Comparison of ENCODE assay signal across 21 mouse cellular contexts in the genomic region with DNA sequence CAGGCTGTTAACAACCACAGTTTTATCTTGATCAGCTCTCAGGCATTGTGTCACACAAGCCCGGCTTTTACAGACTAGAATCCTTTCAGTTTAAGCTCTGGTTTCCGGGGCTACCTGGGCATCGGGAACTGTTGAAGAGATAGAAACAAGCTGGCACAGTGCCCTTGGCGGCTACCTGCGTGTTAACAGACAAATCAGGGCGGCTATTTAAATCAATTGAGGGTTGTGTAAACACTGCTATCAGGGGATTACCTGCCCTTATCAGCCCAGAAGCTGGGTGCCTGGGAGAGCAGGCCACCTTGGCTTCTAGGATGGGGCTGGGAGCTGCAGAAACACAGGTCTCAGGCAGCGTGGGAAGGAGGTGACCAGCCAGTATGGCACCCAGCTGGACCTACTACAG. TPM values are rescaled to one million over a fixed set of nuclear protein-coding genes. Genes with fewer than 3 reads are reported as not detected.
DNase-seq lines count a peak whose midpoint lies in the region; ATAC-seq and TF ChIP-seq lines count a peak whose summit lies in the region.
"Had no signal": no experiment of that assay in that cellular context is flagged by ENCODE, and none has a peak within 500 bp of the region (broad histone marks: within the 10 kb centered on the region; RNA-seq: fewer than 3 reads in every experiment).

No protein-coding gene starts in this region.

- H3K4me3 ChIP-seq in liver, adult 2 months (ENCODE audit: insufficient read depth, low read depth, low read length): no peak overlapping the region
- no peak overlapping the region for H3K4me3 ChIP-seq in liver, postnatal 0 days (ENCODE audit: low read depth, low read length)
- H3K4me3 ChIP-seq in intestine, embryonic 14.5 days (ENCODE audit: low read depth, low read length): no peak overlapping the region
- no peak overlapping the region for H3K4me3 ChIP-seq in intestine, embryonic 16.5 days (ENCODE audit: low read length)
- no peak overlapping the region for H3K4me3 ChIP-seq in forebrain, embryonic 15.5 days
- H3K4me3 ChIP-seq: embryonic facial prominence, embryonic 12.5 days; heart, embryonic 10.5 days; hindbrain, embryonic 12.5 days had no signal

- intact Hi-C loops in left cerebral cortex, postnatal 4 days (cut with DNase I): no loop called here

- peaks cover 23% of the 10 kb centered on the region for H3K4me1 ChIP-seq in liver, adult 2 months (ENCODE audit: control insufficient read depth, insufficient read depth, low read length)
- H3K4me1 ChIP-seq in liver, postnatal 0 days (ENCODE audit: insufficient read depth): peaks cover 25% of the 10 kb centered on the region
- 0 out of 2 replicates have a peak, but pooled peaks cover 2% of the 10 kb centered on the region for H3K4me1 ChIP-seq in intestine, embryonic 14.5 days (replicated peaks; ENCODE audit: control insufficient read depth, insufficient read depth, low read length)
- H3K4me1 ChIP-seq in intestine, embryonic 16.5 days (ENCODE audit: control insufficient read depth, insufficient read depth, low read length): no peaks in the 10 kb centered on the region
- no peaks in the 10 kb centered on the region for H3K4me1 ChIP-seq in forebrain, embryonic 15.5 days

- no peaks in the 10 kb centered on the region for H3K9me3 ChIP-seq in liver, postnatal 0 days (ENCODE audit: low read length)
- no peaks in the 10 kb centered on the region for H3K9me3 ChIP-seq in intestine, embryonic 14.5 days (ENCODE audit: control insufficient read depth, low read length)
- H3K9me3 ChIP-seq in intestine, embryonic 16.5 days (ENCODE audit: control insufficient read depth, low read length): no peaks in the 10 kb centered on the region
- H3K9me3 ChIP-seq in forebrain, embryonic 15.5 days: no peaks in the 10 kb centered on the region
- H3K9me3 ChIP-seq: embryonic facial prominence, embryonic 12.5 days; heart, embryonic 10.5 days; hindbrain, embryonic 12.5 days had no signal

- TF ChIP-seq POLR2A in liver, adult 2 months (IDR thresholded peaks at IDR 0.05; ENCODE audit: extremely low read depth, insufficient read depth, low read length): no peak

- 37% methylated on average over 7 of the region's 7 CpGs for WGBS in liver, adult 2 months
- 62% methylated on average over 7 of the region's 7 CpGs for WGBS in liver, postnatal 0 days (ENCODE audit: insufficient replicate concordance)
- WGBS in intestine, embryonic 14.5 days: 64% methylated on average over 7 of the region's 7 CpGs
- 60% methylated on average over 7 of the region's 7 CpGs for WGBS in intestine, embryonic 16.5 days
- 81% methylated on average over 7 of the region's 7 CpGs for WGBS in forebrain, embryonic 15.5 days

- no peak overlapping the region for H3K4me2 ChIP-seq in liver, postnatal 0 days (ENCODE audit: low read depth, low read length)
- H3K4me2 ChIP-seq in intestine, embryonic 14.5 days (ENCODE audit: low read length): no peak overlapping the region
- H3K4me2 ChIP-seq in intestine, embryonic 16.5 days (ENCODE audit: low read depth, low read length): no peak overlapping the region
- H3K4me2 ChIP-seq in forebrain, embryonic 15.5 days (replicated peaks): no peak overlapping the region
- H3K4me2 ChIP-seq: embryonic facial prominence, embryonic 12.5 days; hindbrain, embryonic 12.5 days had no signal

- no peak for ATAC-seq in liver, postnatal 0 days
- ATAC-seq in intestine, embryonic 14.5 days (replicated peaks; ENCODE audit: low FRiP score, low TSS enrichment, low read depth): 0 out of 2 replicates have a peak, but pooled peaks have one; percentile 26
- peak; percentile 80 for ATAC-seq in intestine, embryonic 16.5 days
- ATAC-seq in forebrain, embryonic 15.5 days (replicated peaks): no peak
- ATAC-seq: forebrain, embryonic 16.5 days; hindbrain, embryonic 16.5 days had no signal

- no peak for TF ChIP-seq CTCF in liver, adult 2 months (IDR thresholded peaks at IDR 0.05; ENCODE audit: low read depth, low read length)
- no peak for TF ChIP-seq CTCF in liver, postnatal 0 days (IDR thresholded peaks at IDR 0.05; ENCODE audit: low read depth)

- DNase-seq in liver, adult 2 months (ENCODE audit: extremely low read depth, low read depth, low spot score): peak; percentile 71
- no peak for DNase-seq in liver, postnatal 0 days
- no peak for DNase-seq in intestine, embryonic 14.5 days (ENCODE audit: low spot score)
- DNase-seq in left cerebral cortex, postnatal 4 days: no peak
- DNase-seq: adrenal gland, adult 2 months; cerebellum, adult 11 months; cerebellum, adult 8-10 months; cerebellum, postnatal 14 days; gastrocnemius, postnatal 36 days; heart, adult 18-20 months; heart, postnatal 10 days; heart, postnatal 4 days had no signal

- no peak overlapping the region for H3K9ac ChIP-seq in liver, adult 2 months (ENCODE audit: low read depth, low read length)
- H3K9ac ChIP-seq in liver, postnatal 0 days (replicated peaks): no peak overlapping the region
- no peak overlapping the region for H3K9ac ChIP-seq in intestine, embryonic 14.5 days (ENCODE audit: low read length)
- no peak overlapping the region for H3K9ac ChIP-seq in intestine, embryonic 16.5 days (ENCODE audit: low read depth, low read length)
- H3K9ac ChIP-seq in forebrain, embryonic 15.5 days (replicated peaks): no peak overlapping the region
- H3K9ac ChIP-seq: hindbrain, embryonic 12.5 days had no signal

- TF ChIP-seq EP300 in liver, postnatal 0 days (IDR thresholded peaks at IDR 0.05; ENCODE audit: low read depth): no peak

- H3K27me3 ChIP-seq in liver, adult 2 months (ENCODE audit: control insufficient read depth, insufficient read depth, low read length): no peaks in the 10 kb centered on the region
- no peaks in the 10 kb centered on the region for H3K27me3 ChIP-seq in liver, postnatal 0 days (ENCODE audit: insufficient read depth, low read length)
- no peaks in the 10 kb centered on the region for H3K27me3 ChIP-seq in intestine, embryonic 14.5 days (replicated peaks; ENCODE audit: control insufficient read depth, insufficient read depth, low read length)
- no peaks in the 10 kb centered on the region; the same call in 1 of the 2 replicates for H3K27me3 ChIP-seq in intestine, embryonic 16.5 days (replicated peaks; ENCODE audit: control insufficient read depth, insufficient read depth, low read length)
- H3K27me3 ChIP-seq in forebrain, embryonic 15.5 days: no peaks in the 10 kb centered on the region
- H3K27me3 ChIP-seq: embryonic facial prominence, embryonic 12.5 days; hindbrain, embryonic 12.5 days had no signal

- H3K36me3 ChIP-seq in liver, adult 2 months (ENCODE audit: control insufficient read depth, insufficient read depth, low read length): 0 out of 2 replicates have a peak, but pooled peaks cover 3% of the 10 kb centered on the region
- H3K36me3 ChIP-seq in liver, postnatal 0 days (replicated peaks; ENCODE audit: insufficient read depth, low read length): peaks cover 24% of the 10 kb centered on the region
- H3K36me3 ChIP-seq in intestine, embryonic 14.5 days (ENCODE audit: control insufficient read depth, insufficient read depth, low read length): peaks cover 38% of the 10 kb centered on the region
- peaks cover 2% of the 10 kb centered on the region; the same call in 1 of the 2 replicates for H3K36me3 ChIP-seq in intestine, embryonic 16.5 days (ENCODE audit: control insufficient read depth, insufficient read depth, low read length)
- no peaks in the 10 kb centered on the region for H3K36me3 ChIP-seq in forebrain, embryonic 15.5 days

- no peak overlapping the region for H3K27ac ChIP-seq in liver, adult 2 months (replicated peaks; ENCODE audit: insufficient read depth, low read depth, low read length)
- no peak overlapping the region for H3K27ac ChIP-seq in liver, postnatal 0 days (ENCODE audit: low read depth)
- no peak overlapping the region for H3K27ac ChIP-seq in intestine, embryonic 14.5 days (ENCODE audit: low read depth)
- no peak overlapping the region for H3K27ac ChIP-seq in intestine, embryonic 16.5 days (ENCODE audit: low read length)
- H3K27ac ChIP-seq in forebrain, embryonic 15.5 days (replicated peaks): no peak overlapping the region
- H3K27ac ChIP-seq: embryonic facial prominence, embryonic 12.5 days; heart, embryonic 10.5 days; hindbrain, embryonic 12.5 days had no signal

- H3K79me2 ChIP-seq in liver, adult 2 months (ENCODE audit: control insufficient read depth, insufficient read depth, low read length): peaks cover 21% of the 10 kb centered on the region

RNA-seq across cellular contexts. Expression of gene Gm20431, which starts 8.6 kb away (rescaled TPM):
- not detected in 2 replicates for total RNA-seq in liver, adult 2 months (2014; rRNA removed)
- polyA plus RNA-seq in liver, adult 2 months (2012; rRNA removed): 10.6 and 10.8 TPM in 2 replicates
- polyA plus RNA-seq in liver, postnatal 0 days (2015; fragmentation: Nextera tagmentation; extraction: Ambion mirVana): 1.7 and 2.4 TPM in 2 replicates
- polyA plus RNA-seq in intestine, embryonic 14.5 days (2014; fragmentation: Nextera tagmentation; extraction: Ambion mirVana): 6.1 and 7.7 TPM in 2 replicates
- polyA plus RNA-seq in intestine, embryonic 16.5 days (2015; fragmentation: Nextera tagmentation; extraction: Ambion mirVana): 2.0 and 3.2 TPM in 2 replicates
- 8.6 and 12.3 TPM in 2 replicates for polyA plus RNA-seq in forebrain, embryonic 15.5 days (2015; fragmentation: Nextera tagmentation; extraction: Ambion mirVana)
- 10 to 100 TPM; 30.8 to 32.7 TPM for total RNA-seq in left cerebral cortex, postnatal 4 days (2021)
- total RNA-seq: common myeloid progenitor, adult 5-6 weeks had no signal
- polyA plus RNA-seq: frontal cortex, adult 2 months had no signal

RNA-seq across cellular contexts. Expression of gene Ube2v1, which starts 20.8 kb away (rescaled TPM):
- total RNA-seq in liver, adult 2 months (2014; rRNA removed): 26.2 and 34.5 TPM in 2 replicates
- 69.9 and 75.2 TPM in 2 replicates for polyA plus RNA-seq in liver, adult 2 months (2012; rRNA removed)
- 122 TPM in 2 replicates for polyA plus RNA-seq in liver, postnatal 0 days (2015; fragmentation: Nextera tagmentation; extraction: Ambion mirVana)
- 254 and 279 TPM in 2 replicates for polyA plus RNA-seq in intestine, embryonic 14.5 days (2014; fragmentation: Nextera tagmentation; extraction: Ambion mirVana)
- 273 and 293 TPM in 2 replicates for polyA plus RNA-seq in intestine, embryonic 16.5 days (2015; fragmentation: Nextera tagmentation; extraction: Ambion mirVana)
- polyA plus RNA-seq in forebrain, embryonic 15.5 days (2015; fragmentation: Nextera tagmentation; extraction: Ambion mirVana): 267 and 269 TPM in 2 replicates
- 100 to 1,000 TPM; 217 TPM for total RNA-seq in left cerebral cortex, postnatal 4 days (2021)

RNA-seq across cellular contexts. Expression of gene Cebpb, which starts 36.0 kb away (rescaled TPM):
- 125 and 147 TPM in 2 replicates for total RNA-seq in liver, adult 2 months (2014; rRNA removed)
- 200 and 210 TPM in 2 replicates for polyA plus RNA-seq in liver, adult 2 months (2012; rRNA removed)
- 27.5 and 43.6 TPM in 2 replicates for polyA plus RNA-seq in liver, postnatal 0 days (2015; fragmentation: Nextera tagmentation; extraction: Ambion mirVana)
- 2.8 and 12.4 TPM in 2 replicates for polyA plus RNA-seq in intestine, embryonic 14.5 days (2014; fragmentation: Nextera tagmentation; extraction: Ambion mirVana)
- polyA plus RNA-seq in intestine, embryonic 16.5 days (2015; fragmentation: Nextera tagmentation; extraction: Ambion mirVana): 0.65 and 0.93 TPM in 2 replicates
- 1.6 and 1.8 TPM in 2 replicates for polyA plus RNA-seq in forebrain, embryonic 15.5 days (2015; fragmentation: Nextera tagmentation; extraction: Ambion mirVana)
- 1 to 10 TPM; 3.8 to 5.5 TPM for total RNA-seq in left cerebral cortex, postnatal 4 days (2021)

RNA-seq across cellular contexts. Expression of gene Tmem189, which starts 36.9 kb away (rescaled TPM):
- 4.8 and 5.8 TPM in 2 replicates for total RNA-seq in liver, adult 2 months (2014; rRNA removed)
- 19.6 and 24.8 TPM in 2 replicates for polyA plus RNA-seq in liver, adult 2 months (2012; rRNA removed)
- polyA plus RNA-seq in liver, postnatal 0 days (2015; fragmentation: Nextera tagmentation; extraction: Ambion mirVana): 9.8 and 10.1 TPM in 2 replicates
- polyA plus RNA-seq in intestine, embryonic 14.5 days (2014; fragmentation: Nextera tagmentation; extraction: Ambion mirVana): 35.1 and 42.0 TPM in 2 replicates
- 28.6 and 33.7 TPM in 2 replicates for polyA plus RNA-seq in intestine, embryonic 16.5 days (2015; fragmentation: Nextera tagmentation; extraction: Ambion mirVana)
- polyA plus RNA-seq in forebrain, embryonic 15.5 days (2015; fragmentation: Nextera tagmentation; extraction: Ambion mirVana): 30.1 and 31.5 TPM in 2 replicates
- total RNA-seq in left cerebral cortex, postnatal 4 days (2021): 10 to 100 TPM; 37.6 to 39.2 TPM

Comparison
In these comparisons a context has a peak if more than half of its experiments do, and no peak if none do; other contexts are left out.
1. ATAC-seq: peak in intestine, embryonic 14.5 days (single experiment) and intestine, embryonic 16.5 days (single experiment); none in liver, postnatal 0 days (single experiment) and forebrain, embryonic 15.5 days (single experiment).